Mouse (Mus musculus): Measurements from ENCODE around the gene Fbxo36. TPM values are rescaled to one million over a fixed set of nuclear protein-coding genes. Genes with fewer than 3 reads are reported as not detected.

The Fbxo36 gene
- polyA plus RNA-seq, 2 experiments: 5.6 to 10.1 TPM

DNA sequence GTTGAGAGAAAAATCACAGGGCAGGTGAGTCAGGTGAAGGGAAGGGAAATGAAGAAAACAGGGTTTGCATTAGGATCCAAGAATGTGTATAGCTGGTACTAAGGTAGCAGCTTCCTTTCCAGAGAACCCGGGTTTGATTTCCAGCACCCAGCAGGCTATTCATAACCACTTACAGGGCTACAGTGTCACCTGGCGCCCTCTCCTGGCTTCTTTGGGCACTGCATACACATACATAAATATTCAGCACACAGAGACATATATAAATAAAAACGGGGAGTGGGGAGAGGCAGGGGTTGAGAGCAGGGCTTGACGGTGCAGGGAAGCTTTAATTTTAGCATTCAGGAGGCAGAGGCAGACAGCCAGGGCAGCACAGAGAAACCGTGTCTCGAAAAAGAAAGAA is 46.3 kb downstream of the Fbxo36 start:
- no peak for DNase-seq (ENCODE audit: low spot score)
- H3K4me3 ChIP-seq (replicated peaks; ENCODE audit: low read length): no peak overlapping the region
- 89% methylated on average over 6 of the region's 6 CpGs for WGBS
- no peak overlapping the region for H3K9ac ChIP-seq (ENCODE audit: low read depth, low read length, severe bottlenecking)
- no peak for ATAC-seq (ENCODE audit: low FRiP score, low read depth)
- no peak for TF ChIP-seq POLR2A (IDR thresholded peaks at IDR 0.05; ENCODE audit: borderline replicate concordance, extremely low read depth, insufficient read depth, insufficient read length)
- no peaks in the 10 kb centered on the region for H3K36me3 ChIP-seq (ENCODE audit: control insufficient read depth, insufficient read depth, low read length)
- no peak overlapping the region for H3K27ac ChIP-seq (replicated peaks; ENCODE audit: low read depth, low read length)
- H3K27me3 ChIP-seq (ENCODE audit: control insufficient read depth, insufficient read depth, low read length): no peaks in the 10 kb centered on the region
- H3K9me3 ChIP-seq (ENCODE audit: control insufficient read depth, low read length): no peaks in the 10 kb centered on the region
- no peak overlapping the region for H3K4me2 ChIP-seq (replicated peaks; ENCODE audit: low read depth, low read length, severe bottlenecking)
- no peaks in the 10 kb centered on the region for H3K4me1 ChIP-seq (ENCODE audit: control insufficient read depth, insufficient read depth, low read length)

DNA sequence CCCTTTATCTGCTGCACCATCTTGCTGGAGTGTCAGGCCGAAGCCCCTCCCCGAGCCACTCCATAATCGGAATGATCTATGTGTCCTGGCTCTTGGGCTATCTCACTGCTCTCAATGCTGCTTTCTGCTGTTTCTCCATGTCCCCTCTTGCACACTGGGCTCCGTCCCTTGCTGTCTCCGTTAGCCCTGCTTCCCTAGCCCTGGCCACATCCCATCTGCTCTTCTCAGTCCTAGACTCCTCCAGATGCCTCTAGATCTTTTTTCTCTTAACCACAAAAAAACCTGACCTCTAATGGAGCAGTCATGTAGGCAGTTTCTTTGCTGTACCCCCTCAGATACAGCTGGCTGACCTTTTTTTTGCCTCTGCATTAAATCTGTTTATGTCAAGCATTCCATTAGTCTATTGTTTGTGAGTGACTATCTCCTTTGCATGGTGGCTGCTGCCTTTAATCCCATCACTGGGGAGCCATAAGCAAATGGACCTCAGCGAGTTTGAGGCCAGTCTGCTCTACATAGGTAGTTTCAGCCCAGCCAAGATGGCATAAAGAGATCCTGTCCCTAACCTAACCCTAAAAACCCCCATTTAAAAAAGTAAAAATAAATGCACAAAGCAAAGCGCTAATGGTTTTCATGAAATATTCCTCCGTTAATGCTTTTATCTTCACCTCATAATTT is 49.8 kb downstream of the Fbxo36 start:
- Histone ChIP-seq H3K27me3 (ENCODE audit: control insufficient read depth, insufficient read depth, low read length) (no peaks in the 10 kb centered on the region), H3K4me2 (replicated peaks; ENCODE audit: low read depth, low read length, severe bottlenecking) (no peak overlapping the region), H3K4me1 (ENCODE audit: control insufficient read depth, insufficient read depth, low read length) (no peaks in the 10 kb centered on the region), H3K27ac (replicated peaks; ENCODE audit: low read depth, low read length) (no peak overlapping the region), H3K36me3 (ENCODE audit: control insufficient read depth, insufficient read depth, low read length) (no peaks in the 10 kb centered on the region), H3K4me3 (replicated peaks; ENCODE audit: low read length) (no peak overlapping the region), H3K9me3 (ENCODE audit: control insufficient read depth, low read length) (no peaks in the 10 kb centered on the region), H3K9ac (ENCODE audit: low read depth, low read length, severe bottlenecking) (no peak overlapping the region)
- WGBS: 63% methylated on average over 8 of the region's 8 CpGs
- DNase-seq (ENCODE audit: low spot score) (no peak), ATAC-seq (ENCODE audit: low FRiP score, low read depth) (no peak)
- TF ChIP-seq POLR2A (IDR thresholded peaks at IDR 0.05; ENCODE audit: borderline replicate concordance, extremely low read depth, insufficient read depth, insufficient read length): no peak

DNA sequence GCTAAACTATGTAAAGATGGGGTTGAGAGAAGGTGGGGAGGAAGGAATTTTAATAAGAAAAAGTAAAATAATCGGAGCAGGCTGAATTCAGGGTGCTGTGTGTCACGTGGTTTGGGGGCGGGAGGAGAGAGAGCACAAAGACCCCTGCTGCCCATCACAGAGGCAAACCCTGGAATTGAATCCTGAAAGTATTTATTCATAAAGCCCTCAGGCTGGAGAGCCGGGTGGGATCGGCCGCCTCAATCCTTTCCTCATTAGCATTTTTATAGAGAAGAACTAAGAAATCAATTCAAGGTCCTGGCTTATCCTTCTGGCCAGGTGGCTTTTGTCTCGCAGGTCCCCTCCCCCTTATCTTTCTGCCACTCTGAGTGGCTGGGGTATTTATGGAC is 50.4 kb downstream of the Fbxo36 start:
- TF ChIP-seq POLR2A (IDR thresholded peaks at IDR 0.05; ENCODE audit: borderline replicate concordance, extremely low read depth, insufficient read depth, insufficient read length): no peak
- no peaks in the 10 kb centered on the region for H3K27me3 ChIP-seq (ENCODE audit: control insufficient read depth, insufficient read depth, low read length)
- 21% methylated on average over 7 of the region's 7 CpGs for WGBS
- no peaks in the 10 kb centered on the region for H3K4me1 ChIP-seq (ENCODE audit: control insufficient read depth, insufficient read depth, low read length)
- DNase-seq (ENCODE audit: low spot score): no peak
- H3K27ac ChIP-seq (replicated peaks; ENCODE audit: low read depth, low read length): no peak overlapping the region
- ATAC-seq (ENCODE audit: low FRiP score, low read depth): no peak
- H3K4me3 ChIP-seq (replicated peaks; ENCODE audit: low read length): no peak overlapping the region
- H3K4me2 ChIP-seq (replicated peaks; ENCODE audit: low read depth, low read length, severe bottlenecking): no peak overlapping the region
- H3K9me3 ChIP-seq (ENCODE audit: control insufficient read depth, low read length): no peaks in the 10 kb centered on the region
- H3K36me3 ChIP-seq (ENCODE audit: control insufficient read depth, insufficient read depth, low read length): no peaks in the 10 kb centered on the region
- no peak overlapping the region for H3K9ac ChIP-seq (ENCODE audit: low read depth, low read length, severe bottlenecking)

DNA sequence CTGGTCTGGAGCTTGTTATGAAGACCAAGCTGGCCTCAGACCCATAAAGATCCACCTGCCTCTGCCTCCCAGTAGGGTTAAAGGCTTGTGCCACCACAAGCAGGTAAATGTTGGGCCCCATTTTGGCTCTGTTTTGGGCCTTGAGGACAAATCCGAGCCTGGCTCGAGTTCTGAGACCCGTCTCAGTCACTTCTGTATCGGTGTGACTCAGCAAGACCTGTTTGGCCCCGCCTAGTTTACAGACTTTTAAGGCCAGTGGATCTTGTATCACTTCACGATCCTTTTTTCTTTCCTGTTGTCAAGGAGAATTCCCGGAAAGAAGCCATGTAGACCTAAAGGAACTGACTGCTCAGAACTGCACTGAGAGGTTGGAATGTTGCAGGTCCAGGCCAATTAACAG is 50.9 kb downstream of the Fbxo36 start:
- Histone ChIP-seq H3K27me3 (ENCODE audit: control insufficient read depth, insufficient read depth, low read length) (no peaks in the 10 kb centered on the region), H3K4me1 (ENCODE audit: control insufficient read depth, insufficient read depth, low read length) (no peaks in the 10 kb centered on the region), H3K27ac (replicated peaks; ENCODE audit: low read depth, low read length) (no peak overlapping the region), H3K9me3 (ENCODE audit: control insufficient read depth, low read length) (no peaks in the 10 kb centered on the region), H3K4me2 (replicated peaks; ENCODE audit: low read depth, low read length, severe bottlenecking) (no peak overlapping the region), H3K4me3 (replicated peaks; ENCODE audit: low read length) (no peak overlapping the region), H3K36me3 (ENCODE audit: control insufficient read depth, insufficient read depth, low read length) (no peaks in the 10 kb centered on the region), H3K9ac (ENCODE audit: low read depth, low read length, severe bottlenecking) (no peak overlapping the region)
- DNase-seq (ENCODE audit: low spot score): no peak
- 76% methylated on average over 7 of the region's 7 CpGs for WGBS
- no peak for TF ChIP-seq POLR2A (IDR thresholded peaks at IDR 0.05; ENCODE audit: borderline replicate concordance, extremely low read depth, insufficient read depth, insufficient read length)
- ATAC-seq (ENCODE audit: low FRiP score, low read depth): no peak

DNA sequence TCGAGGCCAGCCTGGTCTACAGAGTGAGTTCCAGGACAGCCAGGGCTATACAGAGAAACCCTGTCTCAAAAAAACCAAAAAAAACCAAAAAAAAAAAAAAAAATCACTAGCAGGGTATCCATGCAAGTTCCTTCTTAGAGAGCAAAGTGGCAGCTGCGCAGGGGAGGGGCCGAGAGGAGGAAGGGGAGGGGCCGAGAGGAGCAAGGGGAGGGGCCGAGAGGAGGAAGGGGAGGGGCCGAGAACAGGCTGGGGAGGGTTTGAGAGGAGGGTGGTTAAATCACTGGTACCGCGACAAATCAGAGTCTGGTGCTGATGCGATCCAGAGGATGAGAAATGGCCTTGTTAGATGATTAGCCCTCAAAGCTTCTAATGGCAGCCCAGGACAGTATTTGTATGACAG is 52.1 kb downstream of the Fbxo36 start:
- no peaks in the 10 kb centered on the region for H3K4me1 ChIP-seq (ENCODE audit: control insufficient read depth, insufficient read depth, low read length)
- H3K9me3 ChIP-seq (ENCODE audit: control insufficient read depth, low read length): no peaks in the 10 kb centered on the region
- ATAC-seq (ENCODE audit: low FRiP score, low read depth) (no peak), DNase-seq (ENCODE audit: low spot score) (no peak)
- 88% methylated on average over 9 of the region's 9 CpGs for WGBS
- no peaks in the 10 kb centered on the region for H3K36me3 ChIP-seq (ENCODE audit: control insufficient read depth, insufficient read depth, low read length)
- H3K27ac ChIP-seq (replicated peaks; ENCODE audit: low read depth, low read length): no peak overlapping the region
- no peak overlapping the region for H3K4me2 ChIP-seq (replicated peaks; ENCODE audit: low read depth, low read length, severe bottlenecking)
- H3K27me3 ChIP-seq (ENCODE audit: control insufficient read depth, insufficient read depth, low read length): no peaks in the 10 kb centered on the region
- H3K9ac ChIP-seq (ENCODE audit: low read depth, low read length, severe bottlenecking): no peak overlapping the region
- no peak for TF ChIP-seq POLR2A (IDR thresholded peaks at IDR 0.05; ENCODE audit: borderline replicate concordance, extremely low read depth, insufficient read depth, insufficient read length)
- H3K4me3 ChIP-seq (replicated peaks; ENCODE audit: low read length): no peak overlapping the region

DNA sequence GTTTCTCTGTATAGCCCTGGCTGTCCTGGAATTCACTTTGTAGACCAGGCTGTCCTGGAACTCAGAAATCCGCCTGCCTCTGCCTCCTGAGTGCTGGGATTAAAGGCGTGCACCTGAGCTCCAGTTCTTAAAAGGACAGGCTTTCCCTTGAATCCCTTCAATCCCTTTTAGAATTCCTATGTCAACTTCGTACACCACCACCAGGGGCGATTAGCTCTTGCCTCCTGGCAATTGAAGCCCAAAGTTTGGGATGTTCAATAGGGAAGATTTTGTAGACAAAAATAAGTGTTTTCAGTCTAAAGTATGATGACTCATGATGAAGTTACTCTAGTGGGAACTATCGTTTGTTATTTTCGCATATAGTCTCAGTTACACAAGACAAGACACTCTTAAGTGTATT is 57.7 kb downstream of the Fbxo36 start:
- H3K9me3 ChIP-seq (ENCODE audit: control insufficient read depth, low read length): no peaks in the 10 kb centered on the region
- no peaks in the 10 kb centered on the region for H3K4me1 ChIP-seq (ENCODE audit: control insufficient read depth, insufficient read depth, low read length)
- H3K9ac ChIP-seq (ENCODE audit: low read depth, low read length, severe bottlenecking): no peak overlapping the region
- WGBS: 81% methylated on average over 6 of the region's 6 CpGs
- no peaks in the 10 kb centered on the region for H3K36me3 ChIP-seq (ENCODE audit: control insufficient read depth, insufficient read depth, low read length)
- no peak overlapping the region for H3K27ac ChIP-seq (replicated peaks; ENCODE audit: low read depth, low read length)
- H3K4me3 ChIP-seq (replicated peaks; ENCODE audit: low read length): no peak overlapping the region
- no peaks in the 10 kb centered on the region for H3K27me3 ChIP-seq (ENCODE audit: control insufficient read depth, insufficient read depth, low read length)
- ATAC-seq (ENCODE audit: low FRiP score, low read depth): no peak
- TF ChIP-seq POLR2A (IDR thresholded peaks at IDR 0.05; ENCODE audit: borderline replicate concordance, extremely low read depth, insufficient read depth, insufficient read length): no peak
- DNase-seq (ENCODE audit: low spot score): no peak
- no peak overlapping the region for H3K4me2 ChIP-seq (replicated peaks; ENCODE audit: low read depth, low read length, severe bottlenecking)

Measured in limb, embryonic 14.5 days (tissue).